Mouse (Mus musculus): ENCODE results near the gene Mrpl28. TPM values are rescaled to one million over a fixed set of nuclear protein-coding genes. Genes with fewer than 3 reads are reported as not detected.

Gene Mrpl28
- 225 and 241 TPM in 2 replicates for polyA plus RNA-seq (2014; fragmentation: Nextera tagmentation; extraction: Ambion mirVana)

DNA sequence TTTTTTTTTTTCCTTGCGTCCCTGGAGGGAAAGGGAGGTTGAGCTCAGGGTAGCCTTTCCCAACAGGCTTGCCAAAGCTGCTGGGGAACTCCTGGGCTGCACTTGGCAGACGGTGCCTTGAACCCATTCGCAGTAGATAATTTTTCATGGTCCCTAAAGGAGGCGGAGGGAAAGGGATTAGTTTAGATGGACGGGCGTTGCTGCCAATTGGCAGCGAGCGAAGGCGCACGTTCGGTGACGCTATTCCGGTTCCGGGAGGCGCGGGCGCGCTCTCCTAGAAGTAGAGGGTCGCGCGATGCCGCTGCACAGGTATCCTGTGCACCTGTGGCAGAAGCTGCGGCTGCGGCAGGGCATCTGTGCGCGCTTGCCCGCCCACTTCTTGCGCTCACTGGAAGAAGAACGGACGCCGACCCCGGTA is at the start of gene Mrpl28:
TSS of gene Mrpl28 (plus strand) at position 234 of the 418 bp plus-strand sequence.
- no peaks in the 10 kb centered on the region for H3K27me3 ChIP-seq (ENCODE audit: control insufficient read depth, insufficient read depth, low read length)
- peak; percentile 90 for ATAC-seq (ENCODE audit: low FRiP score, low TSS enrichment)
- H3K9me3 ChIP-seq (ENCODE audit: control insufficient read depth, low read length), result no peaks in the 10 kb centered on the region
- WGBS, result under 1% methylated on average over 32 of the region's 32 CpGs
- no peak within 1 kb of the TSS for H3K27ac ChIP-seq (ENCODE audit: low read depth, low read length)
- peak within 1 kb of the TSS; percentile 90 for H3K9ac ChIP-seq (ENCODE audit: low read depth, low read length)
- peak within 1 kb of the TSS; percentile 88 for H3K4me2 ChIP-seq (replicated peaks; ENCODE audit: low read depth, low read length)
- peaks cover 9% of the 10 kb centered on the region for H3K4me1 ChIP-seq (ENCODE audit: control insufficient read depth, insufficient read depth, low read length)
- peaks cover 33% of the 10 kb centered on the region for H3K36me3 ChIP-seq (ENCODE audit: control insufficient read depth, insufficient read depth, low read length)
- peak within 1 kb of the TSS; percentile 96 for H3K4me3 ChIP-seq (ENCODE audit: low read length)

DNA sequence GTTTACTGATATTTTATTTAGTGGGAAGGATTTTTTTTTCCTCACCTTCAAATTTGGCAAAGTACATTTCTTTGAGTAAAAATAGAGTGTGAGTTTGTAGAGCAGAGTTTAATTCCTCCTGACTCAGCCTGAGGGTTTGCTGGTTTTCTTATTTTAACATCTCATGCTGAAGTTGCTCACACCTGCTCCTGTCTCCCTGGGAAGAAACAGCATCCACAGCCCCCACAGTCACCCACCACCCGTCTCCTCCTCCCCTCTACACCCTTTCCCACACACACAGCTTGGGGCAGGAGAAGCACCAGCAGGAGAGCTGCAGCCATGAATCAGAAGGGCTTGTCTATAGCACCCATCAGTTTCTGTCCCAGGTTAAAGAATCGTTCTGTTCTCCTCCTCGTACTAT is 48.1 kb upstream of the Mrpl28 start:
- Histone ChIP-seq H3K36me3 (ENCODE audit: control insufficient read depth, insufficient read depth, low read length) (no peaks in the 10 kb centered on the region), H3K4me3 (ENCODE audit: low read length) (no peak overlapping the region), H3K9me3 (ENCODE audit: control insufficient read depth, low read length) (no peaks in the 10 kb centered on the region), H3K27me3 (ENCODE audit: control insufficient read depth, insufficient read depth, low read length) (no peaks in the 10 kb centered on the region), H3K27ac (ENCODE audit: low read depth, low read length) (no peak overlapping the region), H3K9ac (ENCODE audit: low read depth, low read length) (no peak overlapping the region), H3K4me1 (ENCODE audit: control insufficient read depth, insufficient read depth, low read length) (no peaks in the 10 kb centered on the region), H3K4me2 (replicated peaks; ENCODE audit: low read depth, low read length) (no peak overlapping the region)
- ATAC-seq (ENCODE audit: low FRiP score, low TSS enrichment), result no peak
- WGBS, result 69% methylated on average over 3 of the region's 3 CpGs

GRCm38 (mm10) chr17:26078851-26079250 is 44.4 kb upstream of the Mrpl28 start:
- 79% methylated on average over 2 of the region's 2 CpGs for WGBS
- no peak overlapping the region for H3K27ac ChIP-seq (ENCODE audit: low read depth, low read length)
- no peak overlapping the region for H3K9ac ChIP-seq (ENCODE audit: low read depth, low read length)
- H3K4me3 ChIP-seq (ENCODE audit: low read length), result no peak overlapping the region
- no peak overlapping the region for H3K4me2 ChIP-seq (replicated peaks; ENCODE audit: low read depth, low read length)
- H3K9me3 ChIP-seq (ENCODE audit: control insufficient read depth, low read length), result no peaks in the 10 kb centered on the region
- H3K27me3 ChIP-seq (ENCODE audit: control insufficient read depth, insufficient read depth, low read length), result no peaks in the 10 kb centered on the region
- H3K4me1 ChIP-seq (ENCODE audit: control insufficient read depth, insufficient read depth, low read length), result no peaks in the 10 kb centered on the region
- H3K36me3 ChIP-seq (ENCODE audit: control insufficient read depth, insufficient read depth, low read length), result peaks cover 4% of the 10 kb centered on the region; the same call in 1 of the 2 replicates
- ATAC-seq (ENCODE audit: low FRiP score, low TSS enrichment), result no peak

- WGBS, result 45% methylated on average over 2 of the region's 2 CpGs
- Histone ChIP-seq H3K4me1 (ENCODE audit: control insufficient read depth, insufficient read depth, low read length) (no peaks in the 10 kb centered on the region), H3K4me3 (ENCODE audit: low read length) (no peak overlapping the region), H3K9ac (ENCODE audit: low read depth, low read length) (no peak overlapping the region), H3K4me2 (replicated peaks; ENCODE audit: low read depth, low read length) (no peak overlapping the region), H3K27me3 (ENCODE audit: control insufficient read depth, insufficient read depth, low read length) (no peaks in the 10 kb centered on the region), H3K27ac (ENCODE audit: low read depth, low read length) (no peak overlapping the region), H3K9me3 (ENCODE audit: control insufficient read depth, low read length) (no peaks in the 10 kb centered on the region), H3K36me3 (ENCODE audit: control insufficient read depth, insufficient read depth, low read length) (peaks cover 4% of the 10 kb centered on the region; the same call in 1 of the 2 replicates)
- peak; percentile 32; the same call in 1 of the 2 replicates for ATAC-seq (ENCODE audit: low FRiP score, low TSS enrichment)
These were observed 42.4 kb upstream of the Mrpl28 start for GRCm38 (mm10) chr17:26080867-26081266.

DNA sequence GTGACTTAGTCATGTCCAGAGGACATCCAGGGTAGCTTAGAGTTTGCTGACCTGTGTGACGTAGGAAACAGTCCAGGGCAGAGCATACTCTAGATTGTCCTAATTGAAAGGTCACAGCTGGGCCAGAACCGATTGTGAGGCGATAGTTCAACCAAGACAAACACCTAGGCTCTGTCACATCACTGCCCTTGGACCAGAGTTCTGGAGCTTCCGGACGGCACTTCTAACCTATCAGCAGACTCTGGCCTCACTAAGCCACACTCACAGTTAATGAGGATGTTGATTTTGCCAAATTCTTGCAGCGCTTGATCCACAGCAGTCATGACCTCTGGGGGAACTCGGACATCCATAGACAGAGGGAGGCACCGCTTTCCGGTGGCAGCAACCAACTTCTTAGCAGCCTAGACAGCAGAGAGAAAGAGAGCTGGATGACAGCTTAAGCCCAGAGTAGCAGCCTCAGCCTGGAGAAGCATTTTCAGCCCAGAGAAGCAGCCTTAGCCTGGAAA is 36.2 kb upstream of the Mrpl28 start:
- no peaks in the 10 kb centered on the region for H3K9me3 ChIP-seq (ENCODE audit: control insufficient read depth, low read length)
- H3K36me3 ChIP-seq (ENCODE audit: control insufficient read depth, insufficient read depth, low read length), result peaks cover 12% of the 10 kb centered on the region; the same call in 1 of the 2 replicates
- H3K4me1 ChIP-seq (ENCODE audit: control insufficient read depth, insufficient read depth, low read length), result no peaks in the 10 kb centered on the region
- no peak overlapping the region for H3K4me3 ChIP-seq (ENCODE audit: low read length)
- no peak overlapping the region for H3K4me2 ChIP-seq (replicated peaks; ENCODE audit: low read depth, low read length)
- no peaks in the 10 kb centered on the region for H3K27me3 ChIP-seq (ENCODE audit: control insufficient read depth, insufficient read depth, low read length)
- H3K27ac ChIP-seq (ENCODE audit: low read depth, low read length), result no peak overlapping the region
- WGBS, result 83% methylated on average over 9 of the region's 9 CpGs
- no peak overlapping the region for H3K9ac ChIP-seq (ENCODE audit: low read depth, low read length)
- no peak for ATAC-seq (ENCODE audit: low FRiP score, low TSS enrichment)

- Histone ChIP-seq H3K27me3 (ENCODE audit: control insufficient read depth, insufficient read depth, low read length) (no peaks in the 10 kb centered on the region), H3K4me2 (replicated peaks; ENCODE audit: low read depth, low read length) (peak within 1 kb of the TSS; percentile 68), H3K9ac (ENCODE audit: low read depth, low read length) (peak within 1 kb of the TSS; percentile 68), H3K9me3 (ENCODE audit: control insufficient read depth, low read length) (no peaks in the 10 kb centered on the region), H3K27ac (ENCODE audit: low read depth, low read length) (peak within 1 kb of the TSS; percentile 87), H3K4me3 (ENCODE audit: low read length) (peak within 1 kb of the TSS; percentile 45), H3K4me1 (ENCODE audit: control insufficient read depth, insufficient read depth, low read length) (peaks cover 7% of the 10 kb centered on the region; the same call in 1 of the 2 replicates), H3K36me3 (ENCODE audit: control insufficient read depth, insufficient read depth, low read length) (peaks cover 12% of the 10 kb centered on the region; the same call in 1 of the 2 replicates)
- peak; percentile 92 for ATAC-seq (ENCODE audit: low FRiP score, low TSS enrichment)
- 1% methylated on average over 32 of the region's 32 CpGs for WGBS
These were observed 33.2 kb upstream of the Mrpl28 start, which contains the start of gene Decr2 for GRCm38 (mm10) chr17:26089905-26090632. Gene Decr2, minus strand, starts transcription at chr17:26090337.

DNA sequence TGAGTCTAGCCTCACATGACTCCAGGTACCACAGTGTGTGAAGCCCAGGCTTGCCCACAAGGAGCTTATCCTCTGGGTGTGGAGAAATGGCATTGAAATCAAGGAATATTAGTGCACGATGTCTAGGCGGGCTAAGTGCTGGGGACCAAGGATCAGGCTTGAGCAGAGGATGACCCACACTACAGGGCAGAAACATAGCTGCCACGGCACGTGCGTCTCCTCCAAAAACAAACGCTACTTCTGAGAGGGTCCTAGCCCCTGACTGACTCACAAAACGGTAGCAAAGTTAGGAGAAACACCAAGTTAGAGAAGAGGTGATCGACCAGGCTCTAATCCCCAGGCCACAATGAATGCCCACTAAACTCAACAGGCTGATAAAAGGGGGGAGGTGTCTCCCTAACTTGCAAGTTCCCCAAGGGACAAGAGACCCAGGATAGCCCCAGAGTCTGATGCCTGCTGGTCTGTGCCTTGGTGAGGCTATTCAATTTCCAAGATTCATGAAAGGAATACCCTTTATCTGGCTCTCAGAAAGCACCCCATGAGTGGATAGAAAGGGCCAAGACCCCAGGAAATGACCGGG is 28.7 kb upstream of the Mrpl28 start:
- H3K4me2 ChIP-seq (replicated peaks; ENCODE audit: low read depth, low read length), result peak overlapping the region; percentile 67
- 21% methylated on average over 9 of the region's 9 CpGs for WGBS
- peak overlapping the region; percentile 83 for H3K9ac ChIP-seq (ENCODE audit: low read depth, low read length)
- peak overlapping the region; percentile 78 for H3K27ac ChIP-seq (ENCODE audit: low read depth, low read length)
- H3K4me1 ChIP-seq (ENCODE audit: control insufficient read depth, insufficient read depth, low read length), result peaks cover 7% of the 10 kb centered on the region; the same call in 1 of the 2 replicates
- peak overlapping the region; percentile 61 for H3K4me3 ChIP-seq (ENCODE audit: low read length)
- H3K9me3 ChIP-seq (ENCODE audit: control insufficient read depth, low read length), result no peaks in the 10 kb centered on the region
- ATAC-seq (ENCODE audit: low FRiP score, low TSS enrichment), result no peak
- no peaks in the 10 kb centered on the region for H3K27me3 ChIP-seq (ENCODE audit: control insufficient read depth, insufficient read depth, low read length)
- peaks cover 9% of the 10 kb centered on the region; the same call in 1 of the 2 replicates for H3K36me3 ChIP-seq (ENCODE audit: control insufficient read depth, insufficient read depth, low read length)

DNA sequence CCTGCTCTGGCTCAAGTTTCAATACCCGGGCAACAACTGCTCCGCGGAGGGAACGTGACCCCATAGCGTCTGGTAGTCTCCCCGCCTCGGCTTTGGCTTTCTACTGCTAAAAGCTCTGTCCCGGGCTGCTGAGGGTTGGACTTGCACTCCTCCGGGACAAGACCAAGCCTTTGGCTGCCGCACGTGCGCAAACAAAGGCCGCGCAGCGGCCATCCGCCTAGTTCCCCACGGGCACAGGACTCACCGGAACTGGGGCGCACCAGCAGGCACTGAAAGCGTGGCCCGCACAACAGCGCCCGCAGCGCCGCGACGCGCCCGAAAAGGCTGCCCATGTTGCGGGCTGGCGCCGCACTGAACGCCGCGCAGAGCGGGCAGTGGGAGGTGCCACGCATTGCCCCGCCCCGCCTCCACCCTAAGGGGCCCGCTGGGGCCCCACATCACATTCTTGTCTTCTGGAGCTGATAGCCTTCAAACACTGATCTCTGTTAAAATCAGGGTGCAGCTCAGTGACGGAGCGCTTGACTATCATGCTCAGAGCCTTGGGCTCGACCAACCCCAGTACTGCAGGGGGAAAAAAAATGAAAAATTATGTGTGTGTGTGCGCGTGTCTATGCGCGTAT is 28.1 kb upstream of the Mrpl28 start, which contains the start of gene Nme4:
TSS of gene Nme4 (minus strand) at position 482 of the 620 bp plus-strand sequence.
- peak within 1 kb of the TSS; percentile 83 for H3K9ac ChIP-seq (ENCODE audit: low read depth, low read length)
- no peaks in the 10 kb centered on the region for H3K9me3 ChIP-seq (ENCODE audit: control insufficient read depth, low read length)
- peak within 1 kb of the TSS; percentile 67 for H3K4me2 ChIP-seq (replicated peaks; ENCODE audit: low read depth, low read length)
- H3K27ac ChIP-seq (ENCODE audit: low read depth, low read length), result peak within 1 kb of the TSS; percentile 78
- H3K27me3 ChIP-seq (ENCODE audit: control insufficient read depth, insufficient read depth, low read length), result no peaks in the 10 kb centered on the region
- peak within 1 kb of the TSS; percentile 61 for H3K4me3 ChIP-seq (ENCODE audit: low read length)
- H3K4me1 ChIP-seq (ENCODE audit: control insufficient read depth, insufficient read depth, low read length), result peaks cover 7% of the 10 kb centered on the region; the same call in 1 of the 2 replicates
- 2% methylated on average over 47 of the region's 47 CpGs for WGBS
- peak; percentile 68 for ATAC-seq (ENCODE audit: low FRiP score, low TSS enrichment)
- H3K36me3 ChIP-seq (ENCODE audit: control insufficient read depth, insufficient read depth, low read length), result peaks cover 9% of the 10 kb centered on the region; the same call in 1 of the 2 replicates
